Mouse (Mus musculus) stomach, postnatal 0 days (tissue): Measurements from ENCODE around the gene Mapk7. TPM values are rescaled to one million over a fixed set of nuclear protein-coding genes. Genes with fewer than 3 reads are reported as not detected.

Experiments used
- ATAC-seq: fragments of 200-750 bp; cut with Nextera tagmentation; 2 replicates; pipeline ENCODE4 v1.8.0; 2017; ENCODE audit not compliant: low FRiP score, low TSS enrichment
- DNase-seq: peaks from one replicate; pipeline ENCODE4 v3.0.0-alpha.2; 2016; ENCODE audit warnings: low spot score
- H3K27ac ChIP-seq: fragments of 300-500 bp; sonication (generic); replicated peaks from 2 replicates; pipeline ENCODE4 v1.5.1; 2014; ENCODE audit warnings: mild to moderate bottlenecking, control low read depth
- H3K27me3 ChIP-seq: fragments of 300-500 bp; sonication (generic); 2 replicates; pipeline ENCODE4 v1.6.1; 2014; ENCODE audit warnings: low read length; ENCODE audit not compliant: control insufficient read depth, insufficient read depth
- H3K36me3 ChIP-seq: fragments of 300-500 bp; sonication (generic); 2 replicates; pipeline ENCODE4 v1.6.1; 2014; ENCODE audit warnings: low read length, mixed read lengths; ENCODE audit not compliant: control insufficient read depth, insufficient read depth
- H3K4me1 ChIP-seq: fragments of 300-500 bp; sonication (generic); replicated peaks from 2 replicates; pipeline ENCODE4 v1.6.1; 2014; ENCODE audit warnings: antibody characterized with exemption; ENCODE audit not compliant: control insufficient read depth, insufficient read depth
- H3K4me2 ChIP-seq: fragments of 300-500 bp; sonication (generic); replicated peaks from 2 replicates; pipeline ENCODE4 v1.6.1; 2014; ENCODE audit warnings: low read depth, mild to moderate bottlenecking, control low read depth, moderate library complexity
- H3K4me3 ChIP-seq: fragments of 300-500 bp; sonication (generic); 2 replicates; pipeline ENCODE4 v1.5.1; 2014; ENCODE audit warnings: low read depth, low read length, control low read depth
- H3K9ac ChIP-seq: fragments of 300-500 bp; sonication (generic); 2 replicates; pipeline ENCODE4 v1.6.1; 2014; ENCODE audit warnings: mild to moderate bottlenecking, low read length, control low read depth, mixed read lengths
- H3K9me3 ChIP-seq: fragments of 300-500 bp; sonication (generic); 2 replicates; pipeline ENCODE4 v1.6.1; 2016; ENCODE audit warnings: low read length; ENCODE audit not compliant: control insufficient read depth
- CTCF ChIP-seq: IDR thresholded peaks from 2 replicates; pipeline ENCODE4 v1.5.1; 2016; ENCODE audit warnings: antibody characterized with exemption, low read depth, mild to moderate bottlenecking, moderate library complexity
- EP300 ChIP-seq: optimal IDR thresholded peaks from 2 replicates; pipeline ENCODE3; 2016; ENCODE audit warnings: antibody characterized with exemption
- WGBS: fragments of 180-500 bp; shearing (Covaris S2); extraction: QIAGEN DNeasy Blood & Tissue Kit; methylation state at CpG from one replicate; pipeline ENCODE4 v1.1.7; 2014; 5-methylcytosine and 5-hydroxymethylcytosine counted together
- polyA plus RNA-seq: library from polyadenylated mRNA; unstranded; fragments of >200 nt; fragmentation: Nextera tagmentation; extraction: Ambion mirVana; gene quantifications from 2 replicates; pipeline ENCODE4 v1.2.1, GENCODE M21; 2015

Gene Mapk7
- polyA plus RNA-seq, 1 experiment from 2014 or later: 15.4 TPM

- peaks cover 4% of the 10 kb centered on the region; the same call in 1 of the 2 replicates for H3K4me1 ChIP-seq
- H3K27ac ChIP-seq: no peak overlapping the region
- H3K4me3 ChIP-seq: no peak overlapping the region
- 80% methylated on average over 2 of the region's 2 CpGs for WGBS
- no peak for DNase-seq
- TF ChIP-seq CTCF (no peak), EP300 (no peak)
- no peaks in the 10 kb centered on the region for H3K27me3 ChIP-seq
- H3K9ac ChIP-seq: no peak overlapping the region
- H3K9me3 ChIP-seq: no peaks in the 10 kb centered on the region
- no peak overlapping the region for H3K4me2 ChIP-seq
- H3K36me3 ChIP-seq: peaks cover 8% of the 10 kb centered on the region
- no peak for ATAC-seq
These were observed 1.3 kb upstream of the Mapk7 start for GRCm38 (mm10) chr11:61495528-61495927.

- TF ChIP-seq CTCF (no peak), EP300 (no peak)
- H3K4me2 ChIP-seq: peak overlapping the region; percentile 90
- peaks cover 12% of the 10 kb centered on the region for H3K36me3 ChIP-seq
- H3K9me3 ChIP-seq: no peaks in the 10 kb centered on the region
- ATAC-seq: peak; percentile 0; the same call in 1 of the 2 replicates
- peak; percentile 49 for DNase-seq
- WGBS: under 1% methylated on average over 50 of the region's 50 CpGs
- peak overlapping the region; percentile 88 for H3K27ac ChIP-seq
- H3K4me1 ChIP-seq: peaks cover 4% of the 10 kb centered on the region; the same call in 1 of the 2 replicates
- H3K27me3 ChIP-seq: no peaks in the 10 kb centered on the region
- peak overlapping the region; percentile 77 for H3K4me3 ChIP-seq
- H3K9ac ChIP-seq: peak overlapping the region; percentile 85
These were observed 579 bp downstream of the Mapk7 start for GRCm38 (mm10) chr11:61493525-61494128.

- peaks cover 4% of the 10 kb centered on the region; the same call in 1 of the 2 replicates for H3K4me1 ChIP-seq
- H3K4me3 ChIP-seq: peak overlapping the region; percentile 77
- WGBS: 53% methylated on average over 12 of the region's 12 CpGs
- H3K36me3 ChIP-seq: peaks cover 15% of the 10 kb centered on the region
- H3K9ac ChIP-seq: peak overlapping the region; percentile 85
- TF ChIP-seq CTCF (no peak), EP300 (no peak)
- no peak for ATAC-seq
- no peak for DNase-seq
- peak overlapping the region; percentile 90 for H3K4me2 ChIP-seq
- no peaks in the 10 kb centered on the region for H3K27me3 ChIP-seq
- peak overlapping the region; percentile 88 for H3K27ac ChIP-seq
- H3K9me3 ChIP-seq: no peaks in the 10 kb centered on the region
These were observed 1.3 kb downstream of the Mapk7 start for GRCm38 (mm10) chr11:61492749-61493401.

- Histone ChIP-seq H3K36me3 (peaks cover 15% of the 10 kb centered on the region), H3K27ac (no peak overlapping the region), H3K27me3 (no peaks in the 10 kb centered on the region), H3K9ac (no peak overlapping the region), H3K9me3 (no peaks in the 10 kb centered on the region), H3K4me2 (no peak overlapping the region), H3K4me3 (no peak overlapping the region), H3K4me1 (peaks cover 4% of the 10 kb centered on the region; the same call in 1 of the 2 replicates)
- ATAC-seq: no peak
- no peak for DNase-seq
- TF ChIP-seq EP300: no peak
- TF ChIP-seq CTCF: no peak
- WGBS: 85% methylated on average over 22 of the region's 22 CpGs
These were observed 3.2 kb downstream of the Mapk7 start for GRCm38 (mm10) chr11:61490944-61491520.

- no peaks in the 10 kb centered on the region for H3K27me3 ChIP-seq
- H3K4me3 ChIP-seq: no peak overlapping the region
- no peak overlapping the region for H3K27ac ChIP-seq
- H3K4me2 ChIP-seq: no peak overlapping the region
- no peaks in the 10 kb centered on the region for H3K9me3 ChIP-seq
- H3K4me1 ChIP-seq: peaks cover 4% of the 10 kb centered on the region; the same call in 1 of the 2 replicates
- H3K36me3 ChIP-seq: peaks cover 15% of the 10 kb centered on the region
- no peak for TF ChIP-seq EP300
- TF ChIP-seq CTCF: no peak
- ATAC-seq: no peak
- H3K9ac ChIP-seq: no peak overlapping the region
- WGBS: 94% methylated on average over 8 of the region's 8 CpGs
- no peak for DNase-seq
These were observed 4.3 kb downstream of the Mapk7 start for GRCm38 (mm10) chr11:61489874-61490273.

- WGBS: 85% methylated on average over 2 of the region's 2 CpGs
- H3K36me3 ChIP-seq: peaks cover 15% of the 10 kb centered on the region
- no peak overlapping the region for H3K27ac ChIP-seq
- TF ChIP-seq CTCF (no peak), EP300 (no peak)
- peaks cover 7% of the 10 kb centered on the region for H3K4me1 ChIP-seq
- no peak overlapping the region for H3K9ac ChIP-seq
- H3K9me3 ChIP-seq: no peaks in the 10 kb centered on the region
- H3K4me2 ChIP-seq: no peak overlapping the region
- no peak overlapping the region for H3K4me3 ChIP-seq
- DNase-seq (no peak), ATAC-seq (no peak)
- H3K27me3 ChIP-seq: no peaks in the 10 kb centered on the region
These were observed 5.1 kb downstream of the Mapk7 start for GRCm38 (mm10) chr11:61489085-61489484.
